Mouse (Mus musculus) brain, embryonic 14.5 days (tissue): ENCODE data around the gene Tk1.

Source experiments
- CTCF ChIP-seq: fragments of 200-500 bp; IDR thresholded peaks from 2 replicates; pipeline ENCODE4 v1.5.1; 2012; ENCODE audit warnings: inconsistent platforms, mild to moderate bottlenecking, moderate library complexity, borderline replicate concordance; ENCODE audit not compliant: insufficient read depth, insufficient read length; ENCODE audit errors: extremely low read depth
- POLR2A ChIP-seq: fragments of 200-500 bp; IDR thresholded peaks from 2 replicates; pipeline ENCODE4 v1.6.1; 2012; ENCODE audit warnings: mild to moderate bottlenecking, inconsistent platforms, borderline replicate concordance; ENCODE audit not compliant: poor library complexity, insufficient read depth, insufficient read length, severe bottlenecking; ENCODE audit errors: extremely low read depth

DNA sequence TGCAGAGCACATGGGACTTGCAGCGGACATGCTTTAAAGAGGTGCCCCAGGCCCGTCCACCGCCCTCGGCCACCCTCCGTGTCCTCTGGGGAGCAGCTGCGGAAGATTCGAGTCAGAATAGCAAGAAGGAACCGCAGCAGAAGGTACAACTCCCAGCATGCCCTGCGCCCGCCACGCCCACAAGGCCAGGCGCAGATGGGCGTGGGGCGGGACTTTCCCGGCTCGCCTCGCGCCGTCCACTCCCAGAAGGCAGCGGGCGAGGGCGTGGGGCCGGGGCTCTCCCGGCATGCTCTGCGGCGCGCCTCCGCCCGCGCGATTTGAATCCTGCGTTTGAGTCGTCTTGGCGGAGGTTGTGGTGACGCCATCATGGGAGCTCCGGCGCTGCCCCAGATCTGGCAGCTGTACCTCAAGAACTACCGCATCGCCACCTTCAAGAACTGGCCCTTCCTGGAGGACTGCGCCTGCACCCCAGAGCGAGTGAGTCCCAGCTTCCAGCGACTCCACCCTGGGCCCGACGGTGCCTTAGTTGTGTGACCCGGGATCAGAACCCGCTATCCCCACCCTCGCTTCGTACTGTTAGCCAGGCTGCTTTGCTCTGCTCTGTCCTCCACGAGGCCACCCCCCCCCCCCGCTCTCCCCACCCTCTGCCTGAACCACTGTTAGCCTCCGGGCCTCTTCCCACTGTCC lies 23.2 kb upstream of the Tk1 start, which contains the start of gene Birc5:
- TF ChIP-seq POLR2A (peak; percentile 55; the same call in 1 of the 2 replicates), CTCF (no peak)
